Mouse (Mus musculus): ENCODE data around the gene Grik5. TPM values are rescaled to one million over a fixed set of nuclear protein-coding genes. Genes with fewer than 3 reads are reported as not detected.
A peak's percentile ranks its signal among the peaks of the same experiment; 100 is the strongest.

Gene Grik5
- polyA plus RNA-seq, 1 experiment from 2014 or later = 5.1 TPM

DNA sequence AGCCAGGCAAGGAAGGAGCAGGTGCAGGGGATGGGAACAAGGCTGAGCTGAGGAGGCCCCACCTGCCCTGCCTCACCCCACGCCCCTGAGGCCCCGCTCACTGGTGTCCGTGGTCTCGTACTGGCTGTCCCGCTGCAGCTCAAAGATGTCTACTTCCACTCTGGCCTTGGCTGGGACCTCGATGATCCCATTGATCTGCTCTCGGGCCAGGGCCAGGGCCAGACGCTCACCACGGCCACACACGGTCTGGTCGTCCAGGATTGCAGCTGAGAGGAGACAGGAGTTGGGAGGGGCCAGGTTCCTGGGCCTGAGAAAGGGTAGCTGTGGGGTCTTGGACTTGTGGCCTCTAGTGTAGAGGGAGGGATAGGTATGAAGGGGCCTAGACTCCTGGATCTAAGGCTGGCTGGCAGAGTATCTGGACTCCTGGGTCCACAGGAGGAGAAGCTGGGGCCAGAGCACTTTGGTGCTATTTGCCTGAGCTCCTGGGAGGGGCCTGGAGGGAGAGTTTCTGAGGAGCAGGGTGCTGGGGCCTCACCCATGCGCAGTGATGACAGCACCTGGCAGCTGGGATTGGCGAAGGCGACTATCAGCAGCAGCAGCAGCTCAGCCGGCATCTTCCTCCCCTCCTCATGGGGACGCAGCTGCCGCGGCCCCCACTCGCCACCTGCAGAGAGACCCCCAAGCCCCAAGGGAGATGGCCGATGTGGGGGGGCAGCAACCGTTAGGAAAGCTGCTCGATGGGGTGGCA lies 4.1 kb downstream of the Grik5 start:
- H3K9ac ChIP-seq (replicated peaks; ENCODE audit: low read length) = no peak overlapping the region
- peaks cover 20% of the 10 kb centered on the region for H3K4me1 ChIP-seq (ENCODE audit: insufficient read depth, low read length)
- H3K4me3 ChIP-seq (ENCODE audit: low read length) = no peak overlapping the region
- ATAC-seq (ENCODE audit: low FRiP score, low TSS enrichment) = no peak
- H3K9me3 ChIP-seq (ENCODE audit: low read length) = no peaks in the 10 kb centered on the region
- 88% methylated on average over 22 of the region's 22 CpGs for WGBS
- H3K27me3 ChIP-seq (ENCODE audit: insufficient read depth, low read length) = no peaks in the 10 kb centered on the region
- no peak overlapping the region for H3K4me2 ChIP-seq (replicated peaks; ENCODE audit: low read depth, low read length)
- H3K36me3 ChIP-seq (ENCODE audit: insufficient read depth, low read length) = peaks cover 54% of the 10 kb centered on the region
- no peak overlapping the region for H3K27ac ChIP-seq (ENCODE audit: low read length)

- WGBS = 86% methylated on average over 7 of the region's 7 CpGs
- Histone ChIP-seq H3K4me3 (ENCODE audit: low read length) (no peak overlapping the region), H3K9ac (replicated peaks; ENCODE audit: low read length) (no peak overlapping the region), H3K4me1 (ENCODE audit: insufficient read depth, low read length) (peaks cover 19% of the 10 kb centered on the region), H3K9me3 (ENCODE audit: low read length) (no peaks in the 10 kb centered on the region), H3K27ac (ENCODE audit: low read length) (no peak overlapping the region), H3K4me2 (replicated peaks; ENCODE audit: low read depth, low read length) (no peak overlapping the region), H3K27me3 (ENCODE audit: insufficient read depth, low read length) (no peaks in the 10 kb centered on the region), H3K36me3 (ENCODE audit: insufficient read depth, low read length) (peaks cover 60% of the 10 kb centered on the region)
- no peak for ATAC-seq (ENCODE audit: low FRiP score, low TSS enrichment)
Observed at GRCm38 (mm10) chr7:25067338-25067737, 4.8 kb downstream of the Grik5 start.

DNA sequence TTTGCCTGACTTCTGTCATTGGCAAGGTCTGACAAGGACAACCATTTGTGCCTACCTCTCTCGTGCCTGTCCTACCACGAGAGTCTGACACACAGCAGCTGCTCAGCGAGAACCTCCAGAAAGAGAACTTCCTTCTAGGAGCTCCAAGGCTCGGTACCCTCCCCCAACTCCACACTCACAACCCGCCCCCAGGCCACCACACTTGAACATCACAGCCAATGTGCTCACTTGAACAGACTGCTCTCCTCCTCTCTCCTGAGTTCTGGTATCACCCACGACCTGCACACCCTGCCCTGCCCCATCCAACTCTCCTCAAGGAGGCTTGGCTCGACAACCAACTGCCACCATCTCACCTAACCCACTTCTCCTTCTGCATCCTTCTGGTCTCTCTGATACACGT lies 8.2 kb downstream of the Grik5 start:
- H3K4me2 ChIP-seq (replicated peaks; ENCODE audit: low read depth, low read length) = no peak overlapping the region
- peaks cover 74% of the 10 kb centered on the region for H3K36me3 ChIP-seq (ENCODE audit: insufficient read depth, low read length)
- no peak overlapping the region for H3K9ac ChIP-seq (replicated peaks; ENCODE audit: low read length)
- no peak for ATAC-seq (ENCODE audit: low FRiP score, low TSS enrichment)
- no peaks in the 10 kb centered on the region for H3K27me3 ChIP-seq (ENCODE audit: insufficient read depth, low read length)
- no peak overlapping the region for H3K4me3 ChIP-seq (ENCODE audit: low read length)
- 84% methylated on average over 8 of the region's 8 CpGs for WGBS
- H3K4me1 ChIP-seq (ENCODE audit: insufficient read depth, low read length) = no peaks in the 10 kb centered on the region
- H3K9me3 ChIP-seq (ENCODE audit: low read length) = no peaks in the 10 kb centered on the region
- H3K27ac ChIP-seq (ENCODE audit: low read length) = no peak overlapping the region

DNA sequence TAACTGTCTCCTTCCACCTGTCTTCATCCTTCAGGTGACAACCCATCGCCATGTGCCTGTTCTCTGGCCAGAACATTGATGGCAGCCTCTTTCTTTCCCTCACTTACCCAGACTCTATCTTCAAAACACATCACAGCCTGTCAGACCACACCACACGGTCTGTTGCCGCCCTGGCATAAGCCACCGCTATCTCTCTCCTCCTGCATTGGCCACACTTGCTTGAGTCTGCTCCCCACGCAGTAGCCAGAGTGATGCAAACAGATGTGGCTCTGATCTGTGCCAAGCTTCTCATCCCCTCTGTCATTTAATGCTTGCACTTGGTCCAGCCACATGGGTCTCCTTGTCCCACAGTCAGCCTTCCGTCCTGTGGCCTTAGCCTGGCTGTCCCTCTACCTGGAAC lies 8.8 kb downstream of the Grik5 start:
- Histone ChIP-seq H3K4me2 (replicated peaks; ENCODE audit: low read depth, low read length) (no peak overlapping the region), H3K27me3 (ENCODE audit: insufficient read depth, low read length) (no peaks in the 10 kb centered on the region), H3K36me3 (ENCODE audit: insufficient read depth, low read length) (peaks cover 73% of the 10 kb centered on the region), H3K27ac (ENCODE audit: low read length) (no peak overlapping the region), H3K4me1 (ENCODE audit: insufficient read depth, low read length) (no peaks in the 10 kb centered on the region), H3K4me3 (ENCODE audit: low read length) (no peak overlapping the region), H3K9ac (replicated peaks; ENCODE audit: low read length) (no peak overlapping the region), H3K9me3 (ENCODE audit: low read length) (no peaks in the 10 kb centered on the region)
- 97% methylated on average over 6 of the region's 6 CpGs for WGBS
- no peak for ATAC-seq (ENCODE audit: low FRiP score, low TSS enrichment)

- Histone ChIP-seq H3K36me3 (ENCODE audit: insufficient read depth, low read length) (peaks cover 72% of the 10 kb centered on the region), H3K9ac (replicated peaks; ENCODE audit: low read length) (no peak overlapping the region), H3K4me3 (ENCODE audit: low read length) (no peak overlapping the region), H3K4me1 (ENCODE audit: insufficient read depth, low read length) (no peaks in the 10 kb centered on the region), H3K27me3 (ENCODE audit: insufficient read depth, low read length) (no peaks in the 10 kb centered on the region), H3K9me3 (ENCODE audit: low read length) (no peaks in the 10 kb centered on the region), H3K4me2 (replicated peaks; ENCODE audit: low read depth, low read length) (no peak overlapping the region), H3K27ac (ENCODE audit: low read length) (no peak overlapping the region)
- peak; percentile 31; the same call in 1 of the 2 replicates for ATAC-seq (ENCODE audit: low FRiP score, low TSS enrichment)
- 72% methylated on average over 14 of the region's 14 CpGs for WGBS
Observed at GRCm38 (mm10) chr7:25058836-25059235, 13.3 kb downstream of the Grik5 start.

DNA sequence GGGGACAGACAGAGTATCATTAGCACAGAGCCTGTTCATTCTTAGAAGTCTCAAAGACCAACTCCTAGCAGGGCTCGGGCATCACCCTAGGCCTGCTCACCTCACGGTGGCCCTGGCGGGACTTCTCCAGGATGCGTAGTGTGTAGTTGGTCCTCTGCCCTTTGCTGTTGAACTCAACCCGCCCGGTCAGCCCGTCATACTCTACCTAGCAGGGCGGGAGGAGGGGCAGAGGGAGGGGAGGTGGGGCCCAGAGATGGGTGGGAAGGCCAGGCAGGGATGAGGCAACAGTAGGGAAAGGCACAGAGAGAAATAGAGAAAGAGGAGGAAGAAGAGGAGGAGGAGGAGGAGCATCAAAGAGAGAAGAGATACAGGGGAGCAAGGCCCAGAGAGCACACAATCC lies 13.8 kb downstream of the Grik5 start:
- Histone ChIP-seq H3K27me3 (ENCODE audit: insufficient read depth, low read length) (no peaks in the 10 kb centered on the region), H3K4me3 (ENCODE audit: low read length) (no peak overlapping the region), H3K4me1 (ENCODE audit: insufficient read depth, low read length) (no peaks in the 10 kb centered on the region), H3K4me2 (replicated peaks; ENCODE audit: low read depth, low read length) (no peak overlapping the region), H3K9ac (replicated peaks; ENCODE audit: low read length) (no peak overlapping the region), H3K36me3 (ENCODE audit: insufficient read depth, low read length) (peaks cover 68% of the 10 kb centered on the region), H3K27ac (ENCODE audit: low read length) (no peak overlapping the region), H3K9me3 (ENCODE audit: low read length) (no peaks in the 10 kb centered on the region)
- whole genome bisulfite sequencing = 82% methylated on average over 8 of the region's 8 CpGs
- ATAC-seq (ENCODE audit: low FRiP score, low TSS enrichment) = 0 out of 2 replicates have a peak, but pooled peaks have one; percentile 16

DNA sequence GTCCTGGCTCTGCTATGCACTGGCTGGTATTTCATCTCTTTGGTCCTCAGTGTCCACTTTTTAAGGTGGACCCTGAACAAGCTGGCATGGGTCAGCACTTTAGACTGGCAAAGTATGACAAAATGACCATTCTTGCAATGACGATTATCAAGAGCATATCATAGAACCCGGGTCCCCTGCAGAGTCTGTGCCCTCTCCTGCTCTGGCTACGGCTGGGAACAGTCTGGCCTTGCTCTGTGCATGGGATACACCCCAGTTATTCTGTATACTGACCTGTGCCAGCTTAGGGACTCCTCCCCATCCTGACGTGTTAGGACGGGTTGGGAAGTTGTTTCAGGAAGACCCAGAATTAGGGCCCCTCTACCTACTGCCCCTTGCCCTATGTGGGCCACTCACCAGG lies 14.3 kb downstream of the Grik5 start:
- Histone ChIP-seq H3K9ac (replicated peaks; ENCODE audit: low read length) (no peak overlapping the region), H3K4me2 (replicated peaks; ENCODE audit: low read depth, low read length) (no peak overlapping the region), H3K27me3 (ENCODE audit: insufficient read depth, low read length) (no peaks in the 10 kb centered on the region), H3K4me1 (ENCODE audit: insufficient read depth, low read length) (no peaks in the 10 kb centered on the region), H3K4me3 (ENCODE audit: low read length) (no peak overlapping the region), H3K36me3 (ENCODE audit: insufficient read depth, low read length) (peaks cover 63% of the 10 kb centered on the region), H3K27ac (ENCODE audit: low read length) (no peak overlapping the region), H3K9me3 (ENCODE audit: low read length) (no peaks in the 10 kb centered on the region)
- 93% methylated on average over 5 of the region's 5 CpGs for WGBS
- 0 out of 2 replicates have a peak, but pooled peaks have one; percentile 22 for ATAC-seq (ENCODE audit: low FRiP score, low TSS enrichment)

- ATAC-seq (ENCODE audit: low FRiP score, low TSS enrichment) = no peak
- Histone ChIP-seq H3K4me2 (replicated peaks; ENCODE audit: low read depth, low read length) (no peak overlapping the region), H3K9ac (replicated peaks; ENCODE audit: low read length) (no peak overlapping the region), H3K4me1 (ENCODE audit: insufficient read depth, low read length) (no peaks in the 10 kb centered on the region), H3K9me3 (ENCODE audit: low read length) (no peaks in the 10 kb centered on the region), H3K4me3 (ENCODE audit: low read length) (no peak overlapping the region), H3K27me3 (ENCODE audit: insufficient read depth, low read length) (no peaks in the 10 kb centered on the region), H3K27ac (ENCODE audit: low read length) (no peak overlapping the region), H3K36me3 (ENCODE audit: insufficient read depth, low read length) (peaks cover 59% of the 10 kb centered on the region)
- WGBS = 78% methylated on average over 4 of the region's 4 CpGs
Observed at GRCm38 (mm10) chr7:25056951-25057350, 15.2 kb downstream of the Grik5 start.

DNA sequence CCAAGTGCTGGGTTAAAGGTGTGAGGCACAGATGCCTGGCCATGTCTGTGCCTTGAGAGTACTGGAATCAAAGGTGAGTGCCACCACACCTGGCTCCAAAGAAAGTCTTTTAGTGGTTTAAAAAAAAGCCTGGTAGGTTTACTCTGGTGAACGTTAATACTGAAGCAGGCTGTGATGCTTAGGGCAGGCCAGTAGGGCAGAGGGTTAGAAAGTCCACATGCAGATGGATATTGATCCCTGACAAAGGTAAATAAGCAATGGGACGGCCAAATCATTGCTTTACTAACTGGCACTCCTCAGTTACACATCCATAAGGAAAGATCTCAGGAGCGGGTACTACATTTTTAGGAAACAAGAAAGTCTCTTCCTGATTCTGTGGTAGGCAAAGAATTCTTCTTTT lies 19.6 kb downstream of the Grik5 start:
- Histone ChIP-seq H3K4me3 (ENCODE audit: low read length) (no peak overlapping the region), H3K9me3 (ENCODE audit: low read length) (no peaks in the 10 kb centered on the region), H3K27me3 (ENCODE audit: insufficient read depth, low read length) (no peaks in the 10 kb centered on the region), H3K27ac (ENCODE audit: low read length) (no peak overlapping the region), H3K4me2 (replicated peaks; ENCODE audit: low read depth, low read length) (no peak overlapping the region), H3K9ac (replicated peaks; ENCODE audit: low read length) (no peak overlapping the region), H3K4me1 (ENCODE audit: insufficient read depth, low read length) (no peaks in the 10 kb centered on the region), H3K36me3 (ENCODE audit: insufficient read depth, low read length) (peaks cover 37% of the 10 kb centered on the region)
- WGBS = 85% methylated on average over 3 of the region's 3 CpGs
- no peak for ATAC-seq (ENCODE audit: low FRiP score, low TSS enrichment)

- Histone ChIP-seq H3K4me2 (replicated peaks; ENCODE audit: low read depth, low read length) (no peak overlapping the region), H3K9ac (replicated peaks; ENCODE audit: low read length) (no peak overlapping the region; the same call in 1 of the 2 replicates), H3K36me3 (ENCODE audit: insufficient read depth, low read length) (peaks cover 25% of the 10 kb centered on the region), H3K27ac (ENCODE audit: low read length) (no peak overlapping the region), H3K27me3 (ENCODE audit: insufficient read depth, low read length) (no peaks in the 10 kb centered on the region), H3K4me3 (ENCODE audit: low read length) (no peak overlapping the region), H3K9me3 (ENCODE audit: low read length) (no peaks in the 10 kb centered on the region), H3K4me1 (ENCODE audit: insufficient read depth, low read length) (no peaks in the 10 kb centered on the region)
- WGBS = 59% methylated on average over 16 of the region's 16 CpGs
- ATAC-seq (ENCODE audit: low FRiP score, low TSS enrichment) = 0 out of 2 replicates have a peak, but pooled peaks have one; percentile 49
Observed at GRCm38 (mm10) chr7:25049295-25049930, 22.7 kb downstream of the Grik5 start.

Data from kidney, embryonic 16.5 days (tissue).